Mouse (Mus musculus): ENCODE measurements at regions not wholly inside any gene's neighbourhood (a gene's known extent, or its start where the extent isn't known, plus 50 kb on each side); places are given as distances from the start of the nearest gene placed in this dataset.
"Not testable (repeated sequence)": the region's sequence is repeated elsewhere in the genome, so short reads cannot be mapped to it uniquely, and the experiment has no call there.

DNA sequence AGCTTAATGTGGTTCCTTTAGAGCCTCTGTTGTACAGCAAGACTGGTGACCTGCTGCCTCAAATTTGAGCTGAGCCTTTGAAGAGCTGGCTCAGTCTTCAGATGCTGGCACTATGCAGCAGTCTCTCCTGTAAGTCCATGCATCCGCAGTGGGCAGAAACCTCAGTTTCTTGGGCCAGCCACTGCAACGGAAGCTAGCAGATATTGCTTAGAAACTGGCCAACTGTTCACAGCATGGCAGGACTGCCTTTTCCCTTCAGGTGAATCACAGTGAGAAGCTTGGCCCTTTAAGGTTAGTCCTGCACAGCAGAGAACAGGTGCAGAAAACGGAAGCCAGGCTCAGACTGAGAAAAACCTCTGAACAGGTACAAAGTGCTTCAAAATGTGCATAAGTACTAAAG is 1976.8 kb upstream of the G6pd2 start:
- ATAC-seq (replicated peaks; ENCODE audit: low FRiP score, low TSS enrichment, poor library complexity, severe bottlenecking): no peak

DNA sequence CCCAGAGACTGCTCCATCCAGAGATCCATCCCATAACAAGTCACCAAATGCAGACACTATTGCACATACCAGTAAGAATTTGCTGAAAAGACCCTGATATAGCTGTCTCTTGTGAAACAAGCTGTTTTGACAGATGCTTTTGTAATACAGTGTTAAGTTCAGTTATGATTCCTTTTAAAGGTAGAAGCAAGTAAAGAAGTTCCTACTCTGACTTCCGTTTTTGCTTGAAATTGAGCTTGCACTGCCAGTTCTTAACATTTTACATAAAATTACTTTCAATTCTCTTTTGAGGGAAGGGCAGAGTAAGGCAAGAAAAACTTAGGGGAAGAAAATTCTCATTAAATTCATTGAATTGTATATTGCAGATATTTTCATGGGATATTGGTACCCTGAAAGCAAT is 1962.9 kb upstream of the G6pd2 start:
- no peak for ATAC-seq (replicated peaks; ENCODE audit: low FRiP score, low TSS enrichment, poor library complexity, severe bottlenecking)

DNA sequence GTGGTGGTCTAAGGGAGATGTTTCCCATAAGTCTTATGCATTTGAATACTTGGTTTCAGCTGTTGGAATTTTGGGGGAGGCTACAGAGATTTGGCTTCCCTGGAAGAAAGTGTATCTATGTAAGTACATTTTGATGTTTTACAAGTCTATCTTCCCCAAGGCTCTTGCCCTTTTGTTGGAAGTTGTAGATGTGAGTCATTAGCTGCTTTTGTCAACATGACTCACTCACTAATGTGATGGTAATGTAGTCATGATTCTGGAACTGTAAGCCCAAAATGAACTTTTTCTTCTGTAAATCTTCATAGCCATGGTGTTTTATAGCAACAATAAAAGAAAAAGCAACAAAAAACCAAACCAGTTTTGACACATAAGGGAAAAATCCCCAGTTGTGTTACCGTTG is 1961.0 kb upstream of the G6pd2 start:
- no peak for ATAC-seq (replicated peaks; ENCODE audit: low FRiP score, low TSS enrichment, poor library complexity, severe bottlenecking)

DNA sequence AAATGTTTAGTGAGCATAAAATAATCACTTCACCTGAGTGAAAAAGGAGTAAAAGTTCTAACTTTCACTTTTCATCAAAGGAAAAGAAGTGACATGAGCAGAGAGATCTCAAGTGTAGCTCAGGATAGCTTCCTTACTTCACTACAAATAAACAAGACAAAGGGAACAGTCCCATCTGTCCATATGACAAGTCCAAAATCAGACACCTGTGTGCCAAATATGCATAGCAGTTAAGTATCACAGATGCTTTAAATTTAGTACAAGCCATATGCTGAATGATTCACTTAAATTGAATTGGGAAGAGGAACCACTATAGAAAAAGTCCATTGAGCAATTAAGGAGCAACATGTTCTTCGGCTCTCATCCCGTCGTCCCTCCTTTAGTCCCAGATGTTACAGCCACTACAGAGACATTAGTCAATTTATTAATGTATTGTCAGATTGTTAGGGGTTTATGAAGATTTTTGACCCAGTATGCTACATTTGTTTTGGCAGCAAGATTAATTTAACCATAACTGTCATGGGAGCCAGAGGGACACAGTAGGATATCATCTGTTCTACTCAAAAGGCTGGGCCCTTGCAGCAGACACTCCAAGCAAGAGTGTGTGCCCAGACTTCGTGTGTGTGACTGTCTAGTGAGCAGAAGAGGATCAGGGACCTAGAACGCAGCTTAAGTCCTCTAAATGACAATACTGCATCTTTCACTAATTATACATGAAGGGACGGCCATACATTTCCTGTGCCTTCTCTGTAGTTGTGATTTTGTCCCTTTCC is 1914.5 kb upstream of the G6pd2 start:
- no peak for ATAC-seq (replicated peaks; ENCODE audit: low FRiP score, low TSS enrichment, poor library complexity, severe bottlenecking)

DNA sequence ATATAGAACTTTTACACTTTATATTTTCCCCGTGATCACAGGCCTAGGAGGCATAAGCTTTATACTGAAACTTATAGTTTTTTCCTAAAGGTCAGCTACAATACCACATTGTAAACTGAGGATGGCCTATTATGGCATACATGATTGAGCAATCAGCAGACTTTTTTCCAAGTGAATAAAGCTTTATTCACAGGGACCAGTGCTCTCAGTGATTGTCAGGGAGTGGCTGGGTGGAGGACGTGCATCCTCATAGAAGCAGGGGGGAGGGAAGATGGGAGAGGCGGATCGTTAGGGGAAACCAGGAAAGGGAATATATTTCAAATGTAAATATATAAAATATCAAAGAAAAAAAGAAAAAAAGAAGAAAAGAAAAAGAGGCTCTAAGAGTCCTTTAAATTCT is 1886.7 kb upstream of the G6pd2 start:
- ATAC-seq (replicated peaks; ENCODE audit: low FRiP score, low TSS enrichment, poor library complexity, severe bottlenecking): no peak

DNA sequence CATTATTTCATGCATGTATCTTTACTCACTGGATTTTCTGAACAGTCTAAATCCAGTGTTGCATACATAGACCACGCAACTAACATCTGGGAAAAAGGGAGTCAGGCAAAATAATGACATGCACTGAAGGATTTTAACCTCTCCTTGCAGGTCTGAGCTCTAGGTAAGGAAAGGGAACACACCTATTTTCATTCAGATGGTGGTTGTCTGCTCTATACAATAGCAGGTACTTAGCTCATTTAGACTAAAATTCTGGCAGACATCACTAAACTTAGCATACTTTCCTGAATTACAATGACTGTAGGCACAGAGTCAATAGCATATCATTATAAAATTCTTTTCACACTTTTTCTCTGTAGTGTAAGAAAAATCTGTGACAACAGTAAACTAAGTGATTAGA is 1867.8 kb upstream of the G6pd2 start:
- ATAC-seq (replicated peaks; ENCODE audit: low FRiP score, low TSS enrichment, poor library complexity, severe bottlenecking): no peak

DNA sequence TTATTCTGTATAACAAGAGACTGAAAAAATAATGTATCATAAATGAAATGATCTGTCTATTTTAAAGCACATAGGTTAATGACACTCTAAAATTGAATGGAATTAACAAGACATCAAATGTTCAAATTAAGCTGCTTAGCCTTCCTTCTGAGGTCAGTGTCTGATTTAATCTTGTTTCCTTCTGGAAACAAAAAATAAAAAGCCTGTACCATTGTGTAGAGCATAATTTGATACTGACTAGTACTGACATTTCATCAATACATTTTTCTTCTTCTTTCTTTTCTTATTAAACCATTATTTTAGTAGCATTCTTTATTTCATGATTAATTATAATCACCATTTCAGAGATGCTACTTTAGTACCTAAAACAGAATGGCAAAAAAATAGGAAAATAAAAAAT is 1862.9 kb upstream of the G6pd2 start:
- ATAC-seq (replicated peaks; ENCODE audit: low FRiP score, low TSS enrichment, poor library complexity, severe bottlenecking): no peak

DNA sequence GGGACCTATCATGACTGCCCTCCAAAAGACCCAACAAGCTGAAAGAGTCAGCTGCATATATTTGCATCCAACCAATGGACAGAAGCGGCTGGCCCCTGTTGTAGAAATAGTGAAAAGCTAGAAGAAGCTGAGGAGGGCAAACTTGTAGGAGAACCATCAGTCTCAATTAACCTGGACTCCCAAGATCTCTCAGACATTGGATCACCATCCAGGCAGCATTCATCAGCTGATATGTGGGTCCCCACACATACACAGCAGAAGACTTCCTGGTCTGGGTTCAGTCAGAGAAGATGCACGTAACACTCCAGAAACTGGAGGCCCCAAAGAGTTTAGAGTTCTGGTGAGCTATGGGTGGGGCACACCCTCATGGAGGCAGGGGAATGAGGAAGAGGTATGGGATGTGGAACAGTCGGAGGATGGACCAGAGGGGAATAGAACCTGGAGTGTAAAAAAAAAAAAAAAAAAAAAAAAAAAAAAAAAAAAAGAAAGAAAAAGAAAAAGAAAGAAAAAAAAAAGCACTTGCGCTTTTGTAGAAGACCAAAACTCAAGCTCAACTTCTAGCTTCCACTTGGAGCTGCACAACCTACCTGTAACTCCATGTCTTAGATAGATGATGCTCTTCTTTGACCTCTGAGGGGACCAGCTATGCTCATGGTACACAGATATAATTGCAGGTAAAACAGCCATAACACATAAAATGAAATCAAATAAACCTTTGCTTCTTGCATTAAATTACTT is 1860.6 kb upstream of the G6pd2 start:
- no peak for ATAC-seq (replicated peaks; ENCODE audit: low FRiP score, low TSS enrichment, poor library complexity, severe bottlenecking)

DNA sequence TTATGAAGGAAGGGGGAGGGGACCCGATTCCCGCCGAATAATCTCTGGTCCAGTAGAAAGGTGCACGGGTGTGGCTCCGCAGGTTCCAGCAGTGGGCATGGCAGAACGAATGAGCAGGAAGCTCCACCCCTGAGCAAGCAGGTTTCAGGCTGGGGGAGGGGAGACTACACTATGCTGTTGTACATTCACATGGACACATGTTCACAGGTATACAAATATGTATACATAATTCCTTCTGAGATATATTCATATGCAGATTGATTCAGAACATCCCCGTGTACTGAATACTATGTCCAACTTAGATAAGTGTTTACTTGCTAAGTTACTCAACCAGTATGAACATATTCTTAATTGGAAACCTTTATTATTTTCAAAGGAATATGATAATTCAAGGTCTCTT is 1852.4 kb upstream of the G6pd2 start:
- not testable (repeated sequence) for ATAC-seq (replicated peaks; ENCODE audit: low FRiP score, low TSS enrichment, poor library complexity, severe bottlenecking)

DNA sequence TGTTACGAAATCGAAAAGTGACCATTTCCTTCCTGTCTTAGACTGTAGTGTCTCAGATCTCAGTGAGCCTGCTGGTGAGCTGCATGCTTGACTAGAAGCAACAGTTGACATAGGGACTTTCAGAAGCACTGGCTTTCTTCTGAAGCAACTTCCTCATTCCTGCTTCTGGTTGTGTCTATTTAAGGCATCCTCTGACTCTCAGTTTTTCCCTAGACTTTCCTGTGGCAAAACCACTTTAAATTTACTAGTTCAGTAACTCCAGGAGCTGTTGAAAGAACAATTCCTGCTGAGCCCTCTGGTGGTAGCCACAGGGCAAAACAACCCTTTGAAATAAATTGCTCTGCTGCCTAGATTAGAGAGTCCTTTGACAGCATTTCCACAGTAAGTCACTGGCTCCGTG is 1811.9 kb upstream of the G6pd2 start:
- ATAC-seq (replicated peaks; ENCODE audit: low FRiP score, low TSS enrichment, poor library complexity, severe bottlenecking): no peak

DNA sequence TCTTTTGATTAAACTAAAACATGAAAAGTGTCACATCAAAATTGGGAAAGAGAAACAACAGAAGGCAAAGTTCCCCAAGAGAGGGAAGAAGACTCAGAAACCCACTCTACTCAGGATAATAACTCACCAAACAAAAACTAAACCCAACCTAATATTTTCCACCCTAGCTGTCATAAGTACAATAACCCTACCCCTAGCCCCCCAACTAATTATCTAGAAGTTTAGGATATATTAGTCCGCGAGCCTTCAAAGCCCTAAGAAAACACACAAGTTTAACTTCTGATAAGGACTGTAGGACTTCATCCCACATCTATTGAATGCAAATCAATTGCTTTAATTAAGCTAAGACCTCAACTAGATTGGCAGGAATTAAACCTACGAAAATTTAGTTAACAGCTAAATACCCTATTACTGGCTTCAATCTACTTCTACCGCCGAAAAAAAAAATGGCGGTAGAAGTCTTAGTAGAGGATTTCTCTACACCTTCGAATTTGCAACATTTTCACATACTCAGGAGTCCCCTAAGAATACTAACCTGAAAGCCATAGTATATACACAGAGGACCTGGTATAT is 1765.9 kb upstream of the G6pd2 start:
- peak; percentile 100 for ATAC-seq (replicated peaks; ENCODE audit: low FRiP score, low TSS enrichment, poor library complexity, severe bottlenecking)

DNA sequence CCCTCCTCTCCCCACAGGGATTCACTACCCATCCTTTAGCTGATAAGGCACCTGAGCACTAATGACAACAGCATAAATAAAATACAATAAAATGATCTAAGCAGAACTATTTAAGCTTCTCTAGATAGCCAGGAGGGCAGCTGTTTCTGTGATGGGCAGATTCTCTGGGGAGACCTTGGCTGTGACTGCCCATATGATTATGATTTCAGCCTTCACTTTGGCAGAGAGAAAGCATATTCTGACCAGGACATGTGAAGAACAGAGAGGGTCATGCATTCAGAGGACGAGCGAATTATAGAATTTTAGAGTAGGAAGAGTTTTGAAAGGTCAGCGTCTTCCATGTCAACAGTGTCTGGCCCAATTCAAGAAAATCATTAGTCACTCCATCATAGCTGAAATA is 1759.6 kb upstream of the G6pd2 start:
- no peak for ATAC-seq (replicated peaks; ENCODE audit: low FRiP score, low TSS enrichment, poor library complexity, severe bottlenecking)

DNA sequence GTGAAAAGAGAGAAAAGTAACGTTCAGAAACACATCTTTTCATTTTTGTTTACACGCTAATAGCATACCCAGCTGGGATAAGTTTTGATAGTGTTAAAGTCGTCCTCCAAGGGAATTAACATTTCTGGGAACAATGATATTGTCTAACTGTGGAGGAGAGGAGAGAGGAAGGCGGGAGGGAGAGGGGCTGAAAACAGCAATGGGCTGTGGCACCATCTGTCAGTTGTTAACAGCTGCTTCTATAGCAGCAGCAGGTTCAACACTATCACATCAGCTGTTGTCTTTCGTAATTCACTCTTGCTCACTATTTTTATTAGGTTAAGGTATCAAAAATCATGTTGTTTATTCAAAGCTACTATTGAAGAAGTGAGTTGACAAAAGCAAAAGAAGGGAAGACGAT is 1747.4 kb upstream of the G6pd2 start:
- ATAC-seq (replicated peaks; ENCODE audit: low FRiP score, low TSS enrichment, poor library complexity, severe bottlenecking): no peak

All from megakaryocyte-erythroid progenitor cell, adult 5-6 weeks (primary cell).